Mouse (Mus musculus): ENCODE measurements at regions not wholly inside any gene's neighbourhood (a gene's known extent, or its start where the extent isn't known, plus 50 kb on each side); places are given as distances from the start of the nearest gene placed in this dataset.
A peak's percentile ranks its signal among the peaks of the same experiment; 100 is the strongest.

DNA sequence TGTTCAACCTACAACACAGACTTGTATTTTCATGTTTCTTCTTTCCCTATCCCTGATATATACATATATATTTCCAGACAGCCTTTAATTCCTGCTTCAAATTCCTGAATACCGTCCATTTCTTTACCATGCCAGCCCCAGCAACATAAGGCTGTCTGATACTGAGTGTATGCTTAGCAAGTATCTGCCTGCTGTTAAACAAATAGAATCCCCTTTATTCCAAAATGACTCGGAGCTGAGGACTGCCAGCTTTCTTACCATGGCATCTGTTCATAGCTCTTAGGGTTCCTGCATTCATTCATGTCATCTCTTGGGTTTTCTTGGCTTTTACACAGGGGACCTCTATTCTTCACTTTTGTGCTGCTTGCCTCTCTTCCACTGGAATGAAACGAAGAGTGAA lies 105.8 kb downstream of the Pctp start:
- Histone ChIP-seq H3K9ac (ENCODE audit: low read depth, low read length) (no peak overlapping the region), H3K4me1 (ENCODE audit: control insufficient read depth, insufficient read depth, low read length) (peaks cover 7% of the 10 kb centered on the region), H3K4me2 (ENCODE audit: low read length) (no peak overlapping the region), H3K36me3 (ENCODE audit: control insufficient read depth, insufficient read depth, low read length) (no peaks in the 10 kb centered on the region), H3K27me3 (ENCODE audit: control insufficient read depth, insufficient read depth, low read depth, low read length) (no peaks in the 10 kb centered on the region), H3K4me3 (ENCODE audit: low read depth, low read length) (no peak overlapping the region), H3K27ac (ENCODE audit: low read length) (no peak overlapping the region), H3K9me3 (replicated peaks; ENCODE audit: control insufficient read depth, low read length, poor library complexity, severe bottlenecking) (no peaks in the 10 kb centered on the region)
- no peak for ATAC-seq
- 59% methylated on average over 3 of the region's 3 CpGs for WGBS

DNA sequence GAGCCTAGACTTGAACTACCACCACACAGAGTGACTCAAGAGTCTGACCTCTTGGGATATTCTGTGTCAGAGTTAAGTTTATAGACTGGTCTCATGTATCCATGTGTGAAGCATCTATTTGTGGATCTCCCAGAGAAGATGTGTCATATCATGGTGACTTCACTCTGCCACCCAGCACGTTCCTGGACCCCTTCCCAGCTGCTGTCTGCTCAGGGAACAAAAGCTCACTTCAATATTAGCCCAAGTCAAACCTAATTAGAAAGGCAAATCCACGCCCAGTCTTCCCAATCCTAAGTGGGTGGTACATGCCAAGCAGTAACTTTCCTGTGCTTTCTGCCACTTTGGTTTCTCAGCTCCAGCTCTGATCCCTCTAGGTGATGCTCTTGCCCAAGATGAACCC lies 94.1 kb upstream of the Ankfn1 start:
- Histone ChIP-seq H3K27ac (ENCODE audit: low read length) (no peak overlapping the region), H3K36me3 (ENCODE audit: control insufficient read depth, insufficient read depth, low read length) (no peaks in the 10 kb centered on the region), H3K4me2 (ENCODE audit: low read length) (no peak overlapping the region), H3K4me3 (ENCODE audit: low read depth, low read length) (no peak overlapping the region), H3K9ac (ENCODE audit: low read depth, low read length) (no peak overlapping the region), H3K9me3 (replicated peaks; ENCODE audit: control insufficient read depth, low read length, poor library complexity, severe bottlenecking) (no peaks in the 10 kb centered on the region), H3K27me3 (ENCODE audit: control insufficient read depth, insufficient read depth, low read depth, low read length) (no peaks in the 10 kb centered on the region), H3K4me1 (ENCODE audit: control insufficient read depth, insufficient read depth, low read length) (no peaks in the 10 kb centered on the region)
- 47% methylated on average over 2 of the region's 2 CpGs for WGBS
- no peak for ATAC-seq

DNA sequence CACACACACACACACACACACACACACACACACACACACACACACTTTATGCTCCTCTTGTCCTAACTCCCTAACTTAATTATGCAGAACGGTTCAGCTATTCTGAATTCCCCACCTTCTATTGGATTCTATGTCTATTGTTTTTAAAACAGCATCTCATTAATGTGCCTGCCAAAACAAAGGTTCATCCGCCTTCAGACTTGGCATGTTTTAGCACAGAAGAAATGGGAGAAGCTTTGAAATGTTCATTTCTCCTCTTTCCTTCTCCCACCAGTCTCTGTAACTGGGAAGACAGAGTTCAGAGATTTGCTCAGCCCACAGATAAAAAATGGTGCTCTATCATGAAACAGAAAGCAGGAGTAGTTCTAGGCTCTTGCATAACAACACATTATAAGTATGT lies 90.1 kb upstream of the Ankfn1 start:
- Histone ChIP-seq H3K9ac (ENCODE audit: low read depth, low read length) (no peak overlapping the region), H3K4me2 (ENCODE audit: low read length) (no peak overlapping the region), H3K4me1 (ENCODE audit: control insufficient read depth, insufficient read depth, low read length) (no peaks in the 10 kb centered on the region), H3K27ac (ENCODE audit: low read length) (no peak overlapping the region), H3K27me3 (ENCODE audit: control insufficient read depth, insufficient read depth, low read depth, low read length) (no peaks in the 10 kb centered on the region), H3K4me3 (ENCODE audit: low read depth, low read length) (no peak overlapping the region), H3K9me3 (replicated peaks; ENCODE audit: control insufficient read depth, low read length, poor library complexity, severe bottlenecking) (no peaks in the 10 kb centered on the region), H3K36me3 (ENCODE audit: control insufficient read depth, insufficient read depth, low read length) (no peaks in the 10 kb centered on the region)
- no peak for ATAC-seq
- WGBS, result 57% methylated on average over 2 of the region's 2 CpGs

DNA sequence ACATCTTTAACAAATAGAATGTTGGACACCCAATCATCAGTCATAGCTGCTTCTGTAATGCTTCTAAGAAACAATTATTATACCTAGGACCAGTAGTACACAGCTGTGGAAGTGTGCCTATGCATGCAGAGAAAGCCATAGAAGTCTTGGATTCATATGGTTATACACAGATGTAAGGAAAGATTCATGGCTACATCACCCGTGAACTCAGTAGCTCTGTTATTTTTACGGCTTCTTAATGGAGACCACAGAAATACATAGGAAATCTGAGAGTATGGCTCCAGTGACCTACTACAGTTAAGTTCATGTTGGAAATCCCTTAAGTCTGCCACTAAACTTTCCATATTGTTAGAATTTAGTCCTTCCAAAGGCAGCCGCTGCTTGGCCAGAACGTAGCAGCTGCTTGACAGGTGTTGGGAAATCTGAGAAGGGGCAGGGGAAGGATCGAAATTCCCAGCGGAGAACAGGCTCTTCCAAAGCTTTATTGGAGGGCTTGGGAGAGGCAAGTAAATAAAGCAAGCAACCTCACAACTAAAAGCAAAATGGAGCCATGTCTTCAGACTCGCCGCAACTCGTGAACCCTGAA lies 78.8 kb upstream of the Ankfn1 start:
- H3K4me3 ChIP-seq (ENCODE audit: low read depth, low read length), result no peak overlapping the region
- H3K9ac ChIP-seq (ENCODE audit: low read depth, low read length), result no peak overlapping the region
- 87% methylated on average over 9 of the region's 9 CpGs for WGBS
- no peak overlapping the region for H3K4me2 ChIP-seq (ENCODE audit: low read length)
- no peaks in the 10 kb centered on the region for H3K9me3 ChIP-seq (replicated peaks; ENCODE audit: control insufficient read depth, low read length, poor library complexity, severe bottlenecking)
- no peaks in the 10 kb centered on the region for H3K4me1 ChIP-seq (ENCODE audit: control insufficient read depth, insufficient read depth, low read length)
- no peak overlapping the region for H3K27ac ChIP-seq (ENCODE audit: low read length)
- no peaks in the 10 kb centered on the region for H3K36me3 ChIP-seq (ENCODE audit: control insufficient read depth, insufficient read depth, low read length)
- H3K27me3 ChIP-seq (ENCODE audit: control insufficient read depth, insufficient read depth, low read depth, low read length), result no peaks in the 10 kb centered on the region
- ATAC-seq, result no peak

DNA sequence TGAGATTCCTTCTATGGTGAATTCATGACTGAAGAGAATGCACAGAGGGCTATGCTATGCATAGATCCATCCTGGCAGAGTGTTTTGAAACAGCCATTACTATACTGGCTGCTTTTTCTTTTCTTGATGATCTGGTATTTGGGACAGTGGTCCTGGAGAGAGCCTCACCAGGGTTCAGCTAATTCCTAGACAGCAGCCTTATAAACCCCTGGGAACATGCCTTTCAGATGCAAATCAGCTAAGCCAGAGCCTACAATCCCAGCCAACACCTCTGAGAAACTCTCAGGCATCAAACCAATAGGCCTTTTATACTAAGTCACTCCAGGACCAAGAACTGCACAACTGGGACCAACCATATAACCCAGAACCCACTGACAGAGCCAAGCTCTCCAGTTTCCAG lies 64.4 kb upstream of the Ankfn1 start:
- Histone ChIP-seq H3K9ac (ENCODE audit: low read depth, low read length) (no peak overlapping the region), H3K4me3 (ENCODE audit: low read depth, low read length) (no peak overlapping the region), H3K27me3 (ENCODE audit: control insufficient read depth, insufficient read depth, low read depth, low read length) (no peaks in the 10 kb centered on the region), H3K27ac (ENCODE audit: low read length) (no peak overlapping the region), H3K4me2 (ENCODE audit: low read length) (no peak overlapping the region), H3K4me1 (ENCODE audit: control insufficient read depth, insufficient read depth, low read length) (peaks cover 2% of the 10 kb centered on the region; the same call in 1 of the 2 replicates), H3K36me3 (ENCODE audit: control insufficient read depth, insufficient read depth, low read length) (no peaks in the 10 kb centered on the region), H3K9me3 (replicated peaks; ENCODE audit: control insufficient read depth, low read length, poor library complexity, severe bottlenecking) (no peaks in the 10 kb centered on the region)
- no peak; the same call in 1 of the 2 replicates for ATAC-seq

DNA sequence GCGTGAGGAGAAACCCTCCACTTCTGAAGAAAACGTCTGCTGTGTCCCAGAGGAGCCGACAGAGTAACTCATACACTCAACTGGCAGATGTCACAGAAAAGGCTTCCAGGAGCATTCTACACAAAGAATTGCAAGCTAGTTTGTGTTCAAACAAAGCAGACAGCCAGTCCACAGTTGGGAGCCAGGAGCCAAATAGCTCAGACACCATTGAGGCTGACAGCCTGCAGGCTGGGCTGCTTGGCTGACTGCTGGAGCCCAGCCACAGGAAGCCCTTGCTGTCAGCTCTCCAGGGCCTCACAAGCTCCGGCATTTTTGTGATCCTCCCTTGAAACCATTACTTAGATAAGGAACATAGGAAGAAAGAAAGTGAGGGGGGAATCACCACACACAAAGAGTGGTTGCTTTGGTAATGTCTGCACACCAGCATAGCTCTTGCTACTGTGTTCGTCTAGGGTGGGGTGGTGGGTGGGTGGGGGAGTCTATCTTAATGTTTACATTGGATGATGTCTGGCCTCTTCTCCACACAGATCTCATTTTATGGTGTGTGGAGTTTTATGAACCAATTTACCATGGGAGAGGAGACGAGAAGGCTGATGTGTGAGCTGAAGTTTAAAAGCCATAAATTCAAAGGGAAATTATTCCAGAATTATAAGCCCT lies 62.3 kb upstream of the Ankfn1 start:
- Histone ChIP-seq H3K36me3 (ENCODE audit: control insufficient read depth, insufficient read depth, low read length) (no peaks in the 10 kb centered on the region), H3K27ac (ENCODE audit: low read length) (no peak overlapping the region), H3K4me1 (ENCODE audit: control insufficient read depth, insufficient read depth, low read length) (peaks cover 2% of the 10 kb centered on the region; the same call in 1 of the 2 replicates), H3K9me3 (replicated peaks; ENCODE audit: control insufficient read depth, low read length, poor library complexity, severe bottlenecking) (no peaks in the 10 kb centered on the region), H3K4me2 (ENCODE audit: low read length) (no peak overlapping the region), H3K9ac (ENCODE audit: low read depth, low read length) (no peak overlapping the region), H3K4me3 (ENCODE audit: low read depth, low read length) (no peak overlapping the region), H3K27me3 (ENCODE audit: control insufficient read depth, insufficient read depth, low read depth, low read length) (no peaks in the 10 kb centered on the region)
- 0 out of 2 replicates have a peak, but pooled peaks have one; percentile 21 for ATAC-seq
- 13% methylated on average over 6 of the region's 6 CpGs for WGBS

DNA sequence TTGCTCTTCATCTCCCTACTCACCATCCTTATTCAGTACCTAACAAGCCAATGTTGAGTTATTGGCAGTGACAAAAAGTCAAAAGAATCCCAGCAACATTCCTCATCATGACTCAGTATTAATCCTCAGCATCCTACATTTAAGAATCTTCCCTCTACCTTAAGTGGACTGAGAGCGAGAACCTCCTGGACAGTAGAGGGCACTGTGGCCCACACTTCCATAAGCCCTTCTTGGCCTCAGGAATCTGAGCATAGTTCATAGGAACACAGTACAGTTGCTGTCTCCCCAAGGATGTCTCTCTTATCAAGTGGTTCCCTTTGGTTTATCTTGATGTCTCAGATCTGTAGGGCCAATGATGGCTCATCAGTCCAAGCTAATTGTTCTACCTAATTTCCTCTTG lies 60.5 kb upstream of the Ankfn1 start:
- ATAC-seq, result no peak
- Histone ChIP-seq H3K4me3 (ENCODE audit: low read depth, low read length) (no peak overlapping the region), H3K27ac (ENCODE audit: low read length) (no peak overlapping the region), H3K36me3 (ENCODE audit: control insufficient read depth, insufficient read depth, low read length) (no peaks in the 10 kb centered on the region), H3K9ac (ENCODE audit: low read depth, low read length) (no peak overlapping the region), H3K27me3 (ENCODE audit: control insufficient read depth, insufficient read depth, low read depth, low read length) (no peaks in the 10 kb centered on the region), H3K9me3 (replicated peaks; ENCODE audit: control insufficient read depth, low read length, poor library complexity, severe bottlenecking) (no peaks in the 10 kb centered on the region), H3K4me2 (ENCODE audit: low read length) (no peak overlapping the region), H3K4me1 (ENCODE audit: control insufficient read depth, insufficient read depth, low read length) (peaks cover 2% of the 10 kb centered on the region; the same call in 1 of the 2 replicates)
- 100% methylated on average over 1 of the region's 1 CpGs for WGBS

DNA sequence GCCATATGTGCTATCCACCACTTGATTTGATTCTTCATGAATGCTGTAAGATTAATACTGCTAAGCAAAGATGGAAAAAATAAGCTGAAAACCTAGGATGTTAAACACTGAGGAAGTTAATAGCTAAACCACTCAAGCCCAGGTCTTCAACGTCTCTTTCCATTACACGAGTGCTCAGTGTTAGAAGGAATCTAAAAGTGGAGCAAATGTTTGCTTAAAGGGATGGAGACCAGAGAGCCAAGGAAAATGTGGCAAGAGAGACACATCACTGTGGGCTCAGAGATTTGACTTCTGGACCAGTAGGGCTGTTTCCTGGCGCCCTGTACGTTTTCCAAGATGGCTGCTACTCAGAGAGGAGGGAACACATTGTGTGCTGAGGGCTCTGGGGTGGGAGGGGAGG lies 59.4 kb upstream of the Ankfn1 start:
- no peaks in the 10 kb centered on the region for H3K36me3 ChIP-seq (ENCODE audit: control insufficient read depth, insufficient read depth, low read length)
- no peak for ATAC-seq
- 89% methylated on average over 4 of the region's 4 CpGs for WGBS

DNA sequence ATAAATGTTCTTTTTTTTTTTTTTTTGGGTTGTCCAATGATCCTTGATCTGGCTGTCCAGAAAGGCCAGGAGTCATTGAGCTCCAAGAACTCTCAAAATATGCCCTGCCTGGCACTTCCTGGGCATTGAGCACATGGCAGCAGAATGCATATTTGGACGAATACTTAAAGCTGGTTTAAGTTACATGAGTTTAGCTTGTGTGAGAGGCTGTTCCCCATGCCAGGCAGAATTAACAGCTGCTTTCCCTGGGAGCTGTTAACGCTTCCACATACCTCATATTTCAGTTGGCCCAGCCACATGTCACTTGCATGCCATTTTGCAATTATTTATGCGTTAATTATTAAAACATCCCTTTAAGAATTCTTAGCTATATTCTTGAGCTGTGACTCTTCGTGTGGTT lies 56.6 kb upstream of the Ankfn1 start:
- no peak overlapping the region for H3K4me3 ChIP-seq (ENCODE audit: low read depth, low read length)
- no peak for ATAC-seq
- H3K4me1 ChIP-seq (ENCODE audit: control insufficient read depth, insufficient read depth, low read length), result no peaks in the 10 kb centered on the region
- no peak overlapping the region for H3K4me2 ChIP-seq (ENCODE audit: low read length)
- WGBS, result 95% methylated on average over 4 of the region's 4 CpGs
- H3K27ac ChIP-seq (ENCODE audit: low read length), result no peak overlapping the region
- H3K27me3 ChIP-seq (ENCODE audit: control insufficient read depth, insufficient read depth, low read depth, low read length), result no peaks in the 10 kb centered on the region
- no peaks in the 10 kb centered on the region for H3K9me3 ChIP-seq (replicated peaks; ENCODE audit: control insufficient read depth, low read length, poor library complexity, severe bottlenecking)
- no peak overlapping the region for H3K9ac ChIP-seq (ENCODE audit: low read depth, low read length)
- H3K36me3 ChIP-seq (ENCODE audit: control insufficient read depth, insufficient read depth, low read length), result no peaks in the 10 kb centered on the region

More for the DNA sequence above, 59.4 kb upstream of the Ankfn1 start:
- no peak overlapping the region for H3K4me2 ChIP-seq (ENCODE audit: low read length)
- H3K4me3 ChIP-seq (ENCODE audit: low read depth, low read length), result no peak overlapping the region
- no peak overlapping the region for H3K27ac ChIP-seq (ENCODE audit: low read length)
- H3K4me1 ChIP-seq (ENCODE audit: control insufficient read depth, insufficient read depth, low read length), result peaks cover 2% of the 10 kb centered on the region; the same call in 1 of the 2 replicates
- no peaks in the 10 kb centered on the region for H3K27me3 ChIP-seq (ENCODE audit: control insufficient read depth, insufficient read depth, low read depth, low read length)
- no peaks in the 10 kb centered on the region for H3K9me3 ChIP-seq (replicated peaks; ENCODE audit: control insufficient read depth, low read length, poor library complexity, severe bottlenecking)
- H3K9ac ChIP-seq (ENCODE audit: low read depth, low read length), result no peak overlapping the region

Data from midbrain, embryonic 16.5 days (tissue).